Mouse (Mus musculus) cerebellum, postnatal 4 days (tissue): Measurements from ENCODE around the gene Imp4.

Experiments used
- DNase-seq, 2 experiments: peaks; one replicate each; pipeline ENCODE4 v3.0.0; 2022; ENCODE audit warnings: low spot score in 2 of 2, mixed read lengths in 1 of 2

Gene Imp4

DNA sequence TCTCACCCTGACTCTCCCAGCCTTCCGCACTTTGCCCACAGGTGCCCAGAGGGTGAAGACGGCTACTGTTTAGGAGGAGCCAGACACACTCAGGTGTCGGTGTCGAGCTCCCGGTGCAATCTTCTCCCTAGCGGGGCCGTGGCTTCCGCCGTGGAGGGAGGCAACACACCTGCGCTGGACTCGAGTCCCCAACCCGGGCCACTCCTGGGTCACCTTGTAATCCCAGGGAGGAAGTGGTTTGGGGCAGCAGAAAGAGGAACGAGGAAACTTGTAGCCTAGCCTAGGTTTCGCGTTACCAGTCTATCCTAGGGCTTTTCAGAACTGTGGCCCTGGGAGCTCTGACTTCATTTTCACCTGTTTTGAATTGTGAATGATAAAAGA lies 20.4 kb downstream of the Imp4 start:
- DNase-seq = no peak

GRCm38 (mm10) chr1:34462766-34463165 lies 23.1 kb downstream of the Imp4 start:
- peak in 1 of 2 experiments; percentile 56 for DNase-seq

DNA sequence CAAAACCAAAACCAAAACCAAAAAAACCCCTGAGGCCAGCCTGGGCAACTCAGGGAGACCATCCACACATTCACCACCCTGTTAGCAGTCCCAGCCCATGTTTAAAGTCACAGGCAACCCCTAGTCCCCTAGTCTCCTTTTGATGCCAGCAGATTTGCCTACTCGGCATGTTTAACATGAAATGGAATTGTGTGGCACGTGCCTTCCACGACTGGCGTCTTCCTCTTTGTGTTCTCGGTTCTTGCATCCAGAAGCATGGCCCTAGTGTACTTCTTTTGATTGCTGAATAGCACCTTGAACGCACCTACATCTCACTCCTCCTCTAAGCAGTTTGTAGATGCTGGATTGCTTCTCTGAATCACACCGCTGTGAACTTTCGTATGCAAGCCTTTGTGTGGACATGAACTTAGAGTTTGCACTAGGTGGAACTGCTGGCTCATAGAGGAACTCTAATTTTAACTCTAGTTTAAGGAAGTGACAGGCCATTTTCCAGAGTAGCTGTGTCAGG lies 24.7 kb downstream of the Imp4 start:
- DNase-seq = no peak

DNA sequence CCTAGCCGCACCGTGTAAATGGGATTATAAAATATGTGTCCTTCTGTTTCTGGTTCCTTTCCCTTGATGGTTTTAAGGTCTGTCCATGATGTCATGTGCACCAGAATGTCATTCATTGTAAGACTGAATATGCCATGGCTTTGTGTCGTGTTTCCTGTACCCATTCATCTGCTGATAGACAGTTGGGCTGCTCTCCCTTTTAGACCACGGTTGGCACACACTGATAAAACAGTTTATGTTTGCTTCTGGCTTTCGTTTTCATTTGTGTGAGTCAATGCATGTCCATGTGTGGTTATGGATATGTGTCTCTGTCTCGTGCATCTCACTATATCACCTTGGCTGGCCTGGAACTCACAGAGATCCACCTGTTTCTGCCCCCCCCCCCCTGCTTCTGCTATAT lies 25.8 kb downstream of the Imp4 start:
- DNase-seq = no peak

GRCm38 (mm10) chr1:34468051-34468450 lies 28.4 kb downstream of the Imp4 start:
- DNase-seq = no peak

GRCm38 (mm10) chr1:34468500-34468899 lies 28.8 kb downstream of the Imp4 start:
- no peak for DNase-seq

GRCm38 (mm10) chr1:34469801-34470200 lies 30.1 kb downstream of the Imp4 start:
- no peak for DNase-seq

- peak in 1 of 2 experiments; percentile 9 for DNase-seq
These were observed 33.0 kb downstream of the Imp4 start for GRCm38 (mm10) chr1:34472427-34473300.

DNA sequence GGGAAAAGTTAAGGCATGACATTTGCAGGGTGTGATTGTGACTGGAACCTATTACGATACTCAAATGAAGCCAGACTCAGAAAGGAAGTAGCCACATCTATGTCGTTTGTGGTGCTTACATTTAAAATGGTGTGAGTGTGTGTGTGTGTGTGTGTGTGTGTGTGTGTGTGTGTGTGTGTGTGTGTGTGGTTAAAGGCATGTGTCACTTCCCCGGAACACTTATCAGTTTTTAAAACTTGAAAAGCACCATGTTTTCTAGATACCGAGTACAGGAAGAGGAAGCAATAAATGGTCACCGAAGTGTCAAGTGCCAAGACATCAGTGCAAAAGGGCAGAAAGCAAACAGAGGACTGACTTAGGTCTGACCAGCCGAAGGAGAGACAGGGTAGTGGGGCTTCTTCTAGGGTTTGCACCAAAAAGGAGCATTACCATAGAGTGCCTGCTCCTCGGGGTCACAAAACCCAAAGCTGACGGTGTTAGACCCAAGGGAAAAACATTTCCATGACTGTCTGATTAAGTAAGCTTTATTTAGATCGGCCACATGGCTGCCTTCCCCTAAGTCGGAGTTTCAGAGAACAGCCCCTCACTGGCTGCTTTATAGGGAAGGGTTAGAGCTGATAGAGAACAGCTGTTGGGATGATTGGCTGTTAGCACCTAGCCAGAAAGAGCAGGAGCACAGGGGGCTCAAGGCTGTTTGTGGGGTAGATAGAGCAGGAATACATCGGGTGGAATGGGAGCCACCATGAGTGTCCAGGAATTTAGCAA lies 39.4 kb downstream of the Imp4 start:
- no peak for DNase-seq

DNA sequence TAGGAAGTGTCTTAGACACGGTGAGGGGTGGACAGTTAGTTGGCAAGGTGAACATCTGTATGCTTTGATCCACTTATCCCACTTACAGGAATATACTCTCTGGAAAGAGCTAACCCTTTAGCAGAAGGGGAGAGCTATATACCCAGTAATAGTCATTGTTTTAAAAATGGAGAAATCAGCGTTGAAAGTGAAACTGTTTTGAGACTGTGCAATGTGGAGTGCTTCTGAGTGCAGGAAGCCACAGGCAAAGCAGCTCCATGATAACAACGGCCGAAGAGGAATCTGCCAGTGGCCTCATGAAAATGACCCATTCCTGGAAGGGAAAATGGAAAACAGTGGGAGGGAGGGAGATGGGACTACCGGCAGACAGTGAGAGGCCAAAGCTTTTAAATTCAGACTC lies 41.1 kb downstream of the Imp4 start:
- no peak for DNase-seq

- no peak for DNase-seq
These were observed 42.4 kb downstream of the Imp4 start for GRCm38 (mm10) chr1:34481920-34482669.

- DNase-seq = no peak
These were observed 44.8 kb downstream of the Imp4 start for GRCm38 (mm10) chr1:34484470-34484869.

DNA sequence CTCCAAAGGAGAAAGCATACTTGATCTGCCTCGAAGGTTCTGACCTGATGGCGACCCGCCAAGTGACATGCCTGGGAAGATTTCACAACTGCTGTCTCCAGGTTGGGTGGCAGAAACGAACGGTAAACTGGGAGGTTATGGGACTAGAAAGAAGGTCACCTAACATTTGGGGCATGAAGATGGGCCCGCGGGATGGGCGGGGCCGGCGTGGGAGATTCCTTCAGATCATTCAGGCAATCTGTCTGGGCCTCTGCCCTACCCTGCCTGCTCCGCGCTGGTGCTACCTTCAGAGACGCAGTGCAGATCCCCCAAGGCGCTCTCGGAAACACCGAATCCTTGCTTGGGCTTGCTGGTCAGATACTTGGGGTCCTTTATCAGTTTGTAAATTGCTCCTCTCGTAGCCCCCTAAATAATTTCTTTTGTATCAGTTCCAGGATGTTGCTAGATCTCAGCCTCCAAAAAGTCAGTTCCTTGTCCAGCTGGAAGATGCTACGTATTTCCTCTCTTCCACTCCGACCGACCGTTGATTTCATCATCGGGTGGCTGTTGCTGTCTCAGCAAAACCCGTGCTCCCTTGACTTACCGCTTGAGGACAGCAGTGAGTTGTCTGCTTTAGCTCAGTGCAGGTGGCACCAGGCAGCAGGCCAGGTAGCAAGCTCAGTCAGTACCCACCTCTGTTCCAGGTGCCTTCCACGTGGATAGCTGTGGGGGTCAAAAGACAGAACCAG lies 46.0 kb downstream of the Imp4 start:
- DNase-seq = peak; percentile 37 to 42

- no peak for DNase-seq
These were observed 47.7 kb downstream of the Imp4 start for GRCm38 (mm10) chr1:34487383-34487782.

DNA sequence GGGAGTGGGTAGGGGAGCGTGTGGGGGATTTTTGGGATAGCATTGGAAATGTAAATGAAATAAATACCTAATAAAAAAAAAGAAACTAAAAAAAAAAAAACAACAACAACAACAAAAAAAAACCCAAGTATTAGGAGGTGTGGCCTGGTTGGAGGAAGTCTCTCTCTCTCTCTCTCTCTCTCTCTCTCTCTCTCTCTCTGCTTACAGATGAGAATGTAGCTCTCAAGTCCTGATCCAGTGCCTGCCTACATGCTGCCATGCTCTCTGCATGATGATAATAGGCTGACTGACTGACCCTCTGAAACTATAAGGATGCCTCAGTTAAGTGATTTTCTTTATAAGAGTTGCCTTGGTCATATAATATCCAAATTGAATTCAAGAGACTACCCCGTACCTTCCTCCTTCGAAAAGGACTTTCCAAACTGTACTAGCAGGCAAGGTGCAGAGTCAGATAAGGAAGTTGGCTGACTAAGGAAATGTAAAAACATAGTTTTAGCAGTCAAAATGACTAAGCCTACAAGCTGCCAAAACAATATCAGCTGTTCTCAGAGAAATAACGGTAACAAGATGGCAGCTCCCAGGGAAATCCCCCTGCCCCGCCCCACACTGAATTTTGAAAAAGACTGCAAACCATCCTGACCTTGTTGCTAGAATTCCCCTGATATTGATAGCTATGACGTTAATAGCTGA lies 50.3 kb downstream of the Imp4 start:
- no peak for DNase-seq

DNA sequence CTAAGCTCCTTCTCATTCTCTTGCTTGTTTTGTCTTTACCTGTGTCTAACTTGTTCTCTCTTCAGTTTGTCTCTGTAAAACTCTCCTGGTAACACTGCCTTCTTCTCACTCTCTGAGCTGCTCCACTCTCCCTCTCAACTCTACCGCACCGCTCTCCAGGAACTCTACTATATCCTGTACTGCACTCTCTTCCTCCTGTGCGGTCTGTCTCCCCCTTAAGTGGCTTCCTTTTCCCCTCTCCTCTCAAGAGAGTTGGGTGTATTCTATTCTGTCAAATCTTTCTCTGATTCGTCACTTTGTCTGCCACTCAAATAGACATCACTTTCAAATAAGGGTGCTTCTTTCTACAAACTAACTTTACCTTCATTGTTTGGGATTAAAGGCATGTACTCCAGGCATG lies 51.8 kb downstream of the Imp4 start:
- no peak for DNase-seq
